Mouse (Mus musculus) C2C12 (cell line): ENCODE results near the gene Wsb1. TPM values are rescaled to one million over a fixed set of nuclear protein-coding genes. Genes with fewer than 3 reads are reported as not detected.

Source experiments
- H3K27me3 ChIP-seq: one replicate; pipeline ENCODE4 v1.6.1; 2011; ENCODE audit not compliant: control insufficient read depth, insufficient read depth, insufficient read length
- H3K36me3 ChIP-seq: one replicate; pipeline ENCODE4 v1.6.1; 2011; ENCODE audit not compliant: control insufficient read depth, insufficient read depth
- H3K4me3 ChIP-seq: one replicate; pipeline ENCODE4 v1.5.1; 2011; ENCODE audit warnings: mild to moderate bottlenecking, control low read depth; ENCODE audit not compliant: poor library complexity, insufficient read depth, severe bottlenecking
- H3K79me2 ChIP-seq: one replicate; pipeline ENCODE4 v1.6.1; 2011; ENCODE audit not compliant: control insufficient read depth, insufficient read depth
- H3K79me3 ChIP-seq: one replicate; pipeline ENCODE4 v1.6.1; 2011; ENCODE audit warnings: low read depth, control low read depth
- H3ac ChIP-seq: one replicate; pipeline ENCODE3; 2011; ENCODE audit warnings: low read depth; ENCODE audit not compliant: control insufficient read depth, insufficient read length
- CTCF ChIP-seq: IDR thresholded peaks from one replicate; pipeline ENCODE4 v1.5.1; 2011; ENCODE audit not compliant: control insufficient read depth, insufficient read depth, insufficient read length
- FOSL1 ChIP-seq: IDR thresholded peaks from one replicate; pipeline ENCODE4 v1.8.0; 2011; ENCODE audit warnings: mild to moderate bottlenecking, low read length; ENCODE audit not compliant: poor library complexity, insufficient read depth, severe bottlenecking
- polyA plus RNA-seq: library from polyadenylated mRNA; unstranded; fragments of >200 nt; fragmentation: generic; extraction: Trizol; gene quantifications from one replicate; pipeline ENCODE4 v1.2.1, GENCODE M21; 2012; ENCODE audit warnings: missing spikeins

Wsb1 gene
- polyA plus RNA-seq, 1 experiment, result 38.5 TPM

DNA sequence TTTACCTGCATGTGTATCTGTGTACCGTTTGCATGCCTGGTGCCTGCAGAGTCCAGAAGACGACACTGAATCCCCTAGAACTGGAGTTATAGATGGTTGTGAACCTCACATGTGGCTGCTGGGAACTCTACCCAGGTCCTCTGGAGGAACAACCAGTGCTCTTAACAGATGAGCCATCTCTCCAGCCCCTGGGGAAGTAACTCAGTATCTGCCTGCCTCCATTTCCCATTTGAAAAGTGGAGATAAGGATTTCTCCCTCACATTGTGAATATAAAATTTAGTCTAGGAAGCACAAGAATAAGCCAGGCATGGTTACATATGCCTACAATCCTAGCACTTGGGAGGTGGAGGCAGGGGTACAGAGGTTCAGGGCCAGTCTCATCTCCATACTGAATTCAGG lies 64.2 kb downstream of the Wsb1 start:
- Histone ChIP-seq H3K36me3 (no peaks in the 10 kb centered on the region), H3K79me3 (no peaks in the 10 kb centered on the region), H3K4me3 (no peak overlapping the region), H3K79me2 (no peaks in the 10 kb centered on the region), H3ac (no peak overlapping the region), H3K27me3 (no peaks in the 10 kb centered on the region)
- TF ChIP-seq CTCF, result no peak
- no peak for TF ChIP-seq FOSL1

Other genes starting within 250 kb of the Wsb1 start
- gene Ksr1, start 108.3 kb downstream of the Wsb1 start, polyA plus RNA-seq, result 4.8 TPM
- not detected for gene Gm9964, start 42.2 kb upstream of the Wsb1 start, polyA plus RNA-seq
- gene Nf1, start 85.0 kb upstream of the Wsb1 start, polyA plus RNA-seq, result 8.0 TPM
- 0.16 TPM for gene Omg, start 249.4 kb upstream of the Wsb1 start, polyA plus RNA-seq